Mouse (Mus musculus): ENCODE data around the gene Tbl3. TPM values are rescaled to one million over a fixed set of nuclear protein-coding genes. Genes with fewer than 3 reads are reported as not detected.
"Not testable (repeated sequence)": the region's sequence is repeated elsewhere in the genome, so short reads cannot be mapped to it uniquely, and the experiment has no call there.

The Tbl3 gene
- polyA plus RNA-seq, 1 experiment from 2014 or later: 62.4 TPM

DNA sequence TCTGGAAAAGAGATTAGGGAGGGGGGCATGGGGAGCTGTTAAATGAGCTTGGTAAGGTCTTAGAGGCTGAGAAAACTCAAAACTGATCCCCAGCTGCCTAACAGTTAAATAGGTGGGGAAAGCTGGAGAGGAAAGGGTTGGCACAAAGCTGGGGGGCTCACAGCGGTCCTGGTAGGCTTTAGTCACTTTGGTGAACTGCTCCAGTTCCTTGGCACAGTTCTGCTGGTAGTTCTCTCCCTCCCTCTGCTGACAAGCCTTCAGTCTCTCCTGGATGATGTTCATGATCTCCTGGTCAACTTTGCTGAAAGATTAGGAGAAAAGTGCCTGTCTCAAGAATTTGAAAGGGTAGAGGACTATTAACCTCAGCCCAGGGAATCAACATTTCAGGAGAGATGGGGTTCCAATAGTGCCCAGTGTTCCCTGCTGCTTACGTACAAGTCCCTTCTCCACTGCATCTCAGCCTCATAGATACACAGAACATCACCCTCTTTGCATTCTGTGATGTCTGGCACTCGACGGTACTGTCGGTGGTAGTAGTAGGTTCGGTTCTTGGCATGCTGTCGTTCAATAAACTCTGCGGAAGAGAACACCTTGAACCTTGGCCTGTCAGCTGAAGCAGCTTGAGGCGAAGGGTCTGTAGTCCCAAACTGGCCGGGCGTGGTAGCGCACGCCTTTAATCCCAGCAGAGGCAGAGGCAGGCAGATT lies 14.9 kb upstream of the Tbl3 start:
- Histone ChIP-seq H3K9me3 (ENCODE audit: control insufficient read depth, low read length) (no peaks in the 10 kb centered on the region), H3K27ac (ENCODE audit: low read depth, low read length) (no peak overlapping the region), H3K4me1 (ENCODE audit: control insufficient read depth, insufficient read depth, low read depth, low read length) (peaks cover 30% of the 10 kb centered on the region), H3K4me2 (ENCODE audit: low read length) (no peak overlapping the region; the same call in 1 of the 2 replicates), H3K9ac (ENCODE audit: low read depth, low read length) (peak overlapping the region; percentile 16; the same call in 1 of the 2 replicates), H3K27me3 (replicated peaks; ENCODE audit: control insufficient read depth, insufficient read depth, low read length) (no peaks in the 10 kb centered on the region), H3K36me3 (ENCODE audit: control insufficient read depth, insufficient read depth, low read length) (peaks cover 11% of the 10 kb centered on the region), H3K4me3 (ENCODE audit: low read length) (no peak overlapping the region)
- no peak for ATAC-seq
- WGBS: 39% methylated on average over 13 of the region's 13 CpGs

DNA sequence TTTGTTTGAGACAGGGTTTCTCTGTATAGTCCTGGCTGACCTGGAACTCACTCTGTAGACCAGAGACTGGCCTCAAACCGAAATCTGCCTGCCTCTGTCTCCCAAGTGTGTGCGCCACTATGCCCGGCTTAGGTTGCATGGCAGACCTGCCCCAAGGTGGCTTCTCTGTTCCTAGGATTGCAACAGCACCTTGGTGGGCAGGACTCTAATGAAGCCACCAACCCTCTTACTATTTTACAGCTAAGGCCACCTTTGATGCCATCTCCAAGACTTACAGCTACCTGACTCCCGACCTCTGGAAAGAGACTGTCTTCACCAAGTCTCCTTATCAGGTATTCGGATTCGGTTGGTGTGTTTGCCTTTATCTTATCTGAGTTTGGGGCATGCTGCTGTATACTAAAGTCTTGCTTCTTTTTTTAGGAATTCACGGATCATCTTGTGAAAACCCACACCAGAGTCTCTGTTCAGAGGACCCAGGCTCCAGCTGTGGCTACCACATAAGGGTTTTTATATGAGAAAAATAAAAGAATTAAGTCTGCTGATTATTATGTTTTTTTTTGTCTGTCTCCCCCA lies 14.0 kb upstream of the Tbl3 start:
- H3K27ac ChIP-seq (ENCODE audit: low read depth, low read length); H3K27me3 ChIP-seq (replicated peaks; ENCODE audit: control insufficient read depth, insufficient read depth, low read length); ATAC-seq; H3K9me3 ChIP-seq (ENCODE audit: control insufficient read depth, low read length): not testable (repeated sequence)
- WGBS: 75% methylated on average over 7 of the region's 7 CpGs
- Histone ChIP-seq H3K36me3 (ENCODE audit: control insufficient read depth, insufficient read depth, low read length) (peaks cover 11% of the 10 kb centered on the region), H3K9ac (ENCODE audit: low read depth, low read length) (peak overlapping the region; percentile 15; the same call in 1 of the 2 replicates), H3K4me1 (ENCODE audit: control insufficient read depth, insufficient read depth, low read depth, low read length) (peaks cover 30% of the 10 kb centered on the region), H3K4me2 (ENCODE audit: low read length) (peak overlapping the region; percentile 89), H3K4me3 (ENCODE audit: low read length) (peak overlapping the region; percentile 23)

GRCm38 (mm10) chr17:24720616-24721015 lies 13.2 kb upstream of the Tbl3 start:
- peak overlapping the region; percentile 89 for H3K4me2 ChIP-seq (ENCODE audit: low read length)
- peaks cover 16% of the 10 kb centered on the region for H3K36me3 ChIP-seq (ENCODE audit: control insufficient read depth, insufficient read depth, low read length)
- not testable (repeated sequence) for H3K27me3 ChIP-seq (replicated peaks; ENCODE audit: control insufficient read depth, insufficient read depth, low read length); H3K9me3 ChIP-seq (ENCODE audit: control insufficient read depth, low read length); ATAC-seq; H3K27ac ChIP-seq (ENCODE audit: low read depth, low read length)
- H3K4me3 ChIP-seq (ENCODE audit: low read length): peak overlapping the region; percentile 89
- peaks cover 30% of the 10 kb centered on the region for H3K4me1 ChIP-seq (ENCODE audit: control insufficient read depth, insufficient read depth, low read depth, low read length)
- WGBS: under 1% methylated on average over 9 of the region's 11 CpGs
- H3K9ac ChIP-seq (ENCODE audit: low read depth, low read length): peak overlapping the region; percentile 76

GRCm38 (mm10) chr17:24719494-24720222 lies 12.2 kb upstream of the Tbl3 start:
- H3K9me3 ChIP-seq (ENCODE audit: control insufficient read depth, low read length): no peaks in the 10 kb centered on the region
- peaks cover 16% of the 10 kb centered on the region for H3K36me3 ChIP-seq (ENCODE audit: control insufficient read depth, insufficient read depth, low read length)
- H3K27ac ChIP-seq (ENCODE audit: low read depth, low read length): peak overlapping the region; percentile 87
- WGBS: under 1% methylated on average over 59 of the region's 61 CpGs
- H3K4me2 ChIP-seq (ENCODE audit: low read length): peak overlapping the region; percentile 89
- H3K4me3 ChIP-seq (ENCODE audit: low read length): peak overlapping the region; percentile 89
- H3K27me3 ChIP-seq (replicated peaks; ENCODE audit: control insufficient read depth, insufficient read depth, low read length): no peaks in the 10 kb centered on the region
- ATAC-seq: peak; percentile 99
- peak overlapping the region; percentile 90 for H3K9ac ChIP-seq (ENCODE audit: low read depth, low read length)
- H3K4me1 ChIP-seq (ENCODE audit: control insufficient read depth, insufficient read depth, low read depth, low read length): peaks cover 30% of the 10 kb centered on the region

- Histone ChIP-seq H3K9ac (ENCODE audit: low read depth, low read length) (peak overlapping the region; percentile 90), H3K4me1 (ENCODE audit: control insufficient read depth, insufficient read depth, low read depth, low read length) (peaks cover 30% of the 10 kb centered on the region), H3K4me2 (ENCODE audit: low read length) (peak overlapping the region; percentile 62), H3K4me3 (ENCODE audit: low read length) (peak overlapping the region; percentile 89), H3K36me3 (ENCODE audit: control insufficient read depth, insufficient read depth, low read length) (peaks cover 16% of the 10 kb centered on the region)
- H3K27ac ChIP-seq (ENCODE audit: low read depth, low read length); ATAC-seq; H3K9me3 ChIP-seq (ENCODE audit: control insufficient read depth, low read length); H3K27me3 ChIP-seq (replicated peaks; ENCODE audit: control insufficient read depth, insufficient read depth, low read length): not testable (repeated sequence)
- WGBS: 70% methylated on average over 5 of the region's 5 CpGs
These were observed 11.5 kb upstream of the Tbl3 start for GRCm38 (mm10) chr17:24718938-24719337.

DNA sequence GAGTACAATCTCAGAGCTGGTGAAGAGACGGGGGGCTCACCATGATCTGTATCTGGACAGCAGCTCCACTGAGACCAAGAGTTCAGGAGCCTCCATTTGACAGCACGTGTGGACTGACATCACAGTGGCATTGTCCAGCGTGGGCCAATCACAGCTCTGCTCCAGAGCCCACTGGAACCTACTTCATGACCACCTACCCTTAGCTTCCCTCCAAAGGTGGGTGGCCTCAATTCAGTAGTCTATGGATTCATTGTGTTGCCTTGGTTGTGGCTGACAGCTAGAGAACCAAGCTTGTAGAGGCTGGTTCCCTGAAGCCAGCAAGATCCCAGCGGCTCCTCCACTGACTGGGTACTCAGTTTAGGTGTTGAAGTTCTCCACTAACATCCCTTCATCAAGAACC lies 10.5 kb upstream of the Tbl3 start, which contains the start of the genes Rnf151 and Rps2:
TSS of gene Rnf151 (minus strand) at position 121 of the 400 bp plus-strand sequence.
TSS of gene Rps2 (plus strand) at position 174 of the 400 bp plus-strand sequence.
- no peaks in the 10 kb centered on the region for H3K9me3 ChIP-seq (ENCODE audit: control insufficient read depth, low read length)
- no peaks in the 10 kb centered on the region for H3K27me3 ChIP-seq (replicated peaks; ENCODE audit: control insufficient read depth, insufficient read depth, low read length)
- peaks cover 16% of the 10 kb centered on the region for H3K36me3 ChIP-seq (ENCODE audit: control insufficient read depth, insufficient read depth, low read length)
- 85% methylated on average over 4 of the region's 4 CpGs for WGBS
- peak within 1 kb of the TSS; percentile 89 for H3K4me3 ChIP-seq (ENCODE audit: low read length)
- H3K9ac ChIP-seq (ENCODE audit: low read depth, low read length): no peak within 1 kb of the TSS; the same call in 1 of the 2 replicates
- ATAC-seq: no peak
- peaks cover 23% of the 10 kb centered on the region for H3K4me1 ChIP-seq (ENCODE audit: control insufficient read depth, insufficient read depth, low read depth, low read length)
- no peak within 1 kb of the TSS for H3K27ac ChIP-seq (ENCODE audit: low read depth, low read length)
- H3K4me2 ChIP-seq (ENCODE audit: low read length): peak within 1 kb of the TSS; percentile 62

- H3K4me3 ChIP-seq (ENCODE audit: low read length): no peak overlapping the region
- no peak overlapping the region for H3K9ac ChIP-seq (ENCODE audit: low read depth, low read length)
- no peak overlapping the region for H3K27ac ChIP-seq (ENCODE audit: low read depth, low read length)
- H3K36me3 ChIP-seq (ENCODE audit: control insufficient read depth, insufficient read depth, low read length): peaks cover 7% of the 10 kb centered on the region
- H3K4me2 ChIP-seq (ENCODE audit: low read length): no peak overlapping the region
- H3K4me1 ChIP-seq (ENCODE audit: control insufficient read depth, insufficient read depth, low read depth, low read length): peaks cover 9% of the 10 kb centered on the region
- WGBS: 95% methylated on average over 15 of the region's 15 CpGs
- H3K27me3 ChIP-seq (replicated peaks; ENCODE audit: control insufficient read depth, insufficient read depth, low read length): no peaks in the 10 kb centered on the region
- no peak for ATAC-seq
- H3K9me3 ChIP-seq (ENCODE audit: control insufficient read depth, low read length): no peaks in the 10 kb centered on the region
These were observed 8.8 kb upstream of the Tbl3 start for GRCm38 (mm10) chr17:24716166-24716682.

DNA sequence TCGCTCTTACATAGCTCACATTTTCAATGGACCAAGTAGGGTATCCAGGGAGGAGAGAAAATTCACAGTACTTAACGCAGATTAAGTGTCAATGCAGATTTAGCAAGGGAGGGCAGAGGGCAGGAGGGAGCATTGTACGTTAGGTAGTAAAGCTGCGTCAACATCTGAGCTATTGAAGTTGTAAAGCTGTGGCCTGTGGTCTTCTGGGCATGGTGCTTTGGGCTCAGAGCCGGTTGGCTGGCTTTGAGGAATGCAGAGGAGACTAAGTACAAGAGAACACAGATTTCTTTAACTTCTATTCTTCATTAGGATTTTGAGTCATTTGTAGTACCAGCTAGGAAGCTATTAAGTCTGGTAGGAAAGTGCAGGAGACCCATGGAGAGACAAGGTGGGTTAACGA lies 8.1 kb upstream of the Tbl3 start:
- Histone ChIP-seq H3K27me3 (replicated peaks; ENCODE audit: control insufficient read depth, insufficient read depth, low read length) (no peaks in the 10 kb centered on the region), H3K27ac (ENCODE audit: low read depth, low read length) (no peak overlapping the region), H3K4me3 (ENCODE audit: low read length) (no peak overlapping the region), H3K9ac (ENCODE audit: low read depth, low read length) (no peak overlapping the region), H3K36me3 (ENCODE audit: control insufficient read depth, insufficient read depth, low read length) (peaks cover 7% of the 10 kb centered on the region; the same call in 1 of the 2 replicates), H3K9me3 (ENCODE audit: control insufficient read depth, low read length) (no peaks in the 10 kb centered on the region), H3K4me2 (ENCODE audit: low read length) (no peak overlapping the region), H3K4me1 (ENCODE audit: control insufficient read depth, insufficient read depth, low read depth, low read length) (peaks cover 5% of the 10 kb centered on the region)
- no peak for ATAC-seq
- 69% methylated on average over 6 of the region's 6 CpGs for WGBS

- peaks cover 16% of the 10 kb centered on the region for H3K4me1 ChIP-seq (ENCODE audit: control insufficient read depth, insufficient read depth, low read depth, low read length)
- no peak overlapping the region for H3K9ac ChIP-seq (ENCODE audit: low read depth, low read length)
- H3K4me3 ChIP-seq (ENCODE audit: low read length): no peak overlapping the region
- H3K4me2 ChIP-seq (ENCODE audit: low read length): no peak overlapping the region
- no peaks in the 10 kb centered on the region for H3K9me3 ChIP-seq (ENCODE audit: control insufficient read depth, low read length)
- H3K27ac ChIP-seq (ENCODE audit: low read depth, low read length): no peak overlapping the region
- H3K27me3 ChIP-seq (replicated peaks; ENCODE audit: control insufficient read depth, insufficient read depth, low read length): no peaks in the 10 kb centered on the region
- ATAC-seq: no peak
- peaks cover 10% of the 10 kb centered on the region for H3K36me3 ChIP-seq (ENCODE audit: control insufficient read depth, insufficient read depth, low read length)
- 43% methylated on average over 2 of the region's 2 CpGs for WGBS
These were observed 1.2 kb upstream of the Tbl3 start for GRCm38 (mm10) chr17:24708646-24709045.
